Mouse (Mus musculus): Measurements from ENCODE around the gene Cnih2.
A peak's percentile ranks its signal among the peaks of the same experiment; 100 is the strongest.

Cnih2 gene

DNA sequence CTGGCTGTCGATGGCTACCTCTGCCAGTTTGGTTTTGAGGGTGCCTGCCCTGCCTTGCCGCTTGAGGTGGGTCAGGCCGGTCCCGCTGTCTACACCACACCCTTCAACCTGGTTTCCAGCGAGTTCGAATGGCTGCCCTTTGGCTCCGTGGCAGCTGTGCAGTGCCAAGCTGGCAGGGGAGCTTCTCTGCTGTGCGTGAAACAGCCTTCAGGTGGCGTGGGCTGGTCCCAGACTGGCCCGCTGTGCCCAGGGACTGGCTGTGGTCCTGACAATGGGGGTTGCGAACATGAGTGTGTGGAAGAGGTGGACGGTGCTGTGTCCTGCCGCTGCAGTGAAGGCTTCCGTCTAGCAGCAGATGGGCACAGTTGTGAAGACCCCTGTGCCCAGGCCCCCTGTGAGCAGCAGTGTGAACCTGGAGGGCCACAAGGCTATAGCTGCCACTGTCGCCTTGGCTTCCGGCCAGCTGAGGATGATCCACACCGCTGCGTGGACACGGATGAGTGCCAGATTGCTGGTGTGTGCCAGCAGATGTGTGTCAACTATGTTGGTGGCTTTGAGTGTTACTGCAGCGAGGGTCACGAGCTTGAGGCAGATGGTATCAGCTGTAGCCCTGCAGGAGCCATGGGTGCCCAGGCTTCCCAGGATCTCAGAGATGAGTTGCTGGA lies 29.6 kb downstream of the Cnih2 start:
- no peak for DNase-seq (ENCODE audit: low spot score in 2 of 2)

DNA sequence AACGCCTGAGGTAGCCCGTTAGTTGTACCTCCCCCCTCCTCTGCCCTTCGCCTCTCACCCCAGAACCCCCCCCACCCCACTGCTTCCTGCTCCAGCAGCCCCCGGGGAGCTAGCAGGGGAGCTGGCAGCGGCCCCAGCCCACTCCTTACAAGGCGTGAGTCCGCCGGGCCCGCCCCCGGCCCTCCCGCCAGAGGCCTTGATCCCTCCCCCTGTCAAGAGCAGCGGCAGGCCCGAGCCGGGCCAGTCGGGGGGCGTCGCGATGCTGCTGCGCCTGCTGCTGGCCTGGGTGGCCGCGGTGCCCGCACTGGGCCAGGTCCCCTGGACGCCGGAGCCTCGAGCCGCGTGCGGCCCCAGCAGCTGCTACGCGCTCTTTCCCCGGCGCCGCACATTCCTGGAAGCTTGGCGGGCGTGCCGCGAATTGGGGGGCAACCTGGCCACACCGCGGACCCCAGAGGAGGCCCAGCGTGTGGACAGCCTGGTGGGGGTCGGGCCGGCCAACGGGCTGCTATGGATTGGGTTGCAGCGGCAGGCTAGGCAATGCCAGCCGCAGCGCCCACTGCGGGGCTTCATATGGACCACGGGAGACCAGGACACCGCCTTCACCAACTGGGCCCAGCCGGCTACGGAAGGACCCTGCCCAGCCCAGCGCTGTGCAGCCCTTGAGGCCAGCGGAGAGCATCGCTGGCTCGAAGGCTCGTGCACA lies 30.3 kb downstream of the Cnih2 start, which contains the start of gene Cd248:
TSS of gene Cd248 (plus strand) at position 212 of the 703 bp plus-strand sequence.
- no peak for DNase-seq (ENCODE audit: low spot score in 2 of 2)

DNA sequence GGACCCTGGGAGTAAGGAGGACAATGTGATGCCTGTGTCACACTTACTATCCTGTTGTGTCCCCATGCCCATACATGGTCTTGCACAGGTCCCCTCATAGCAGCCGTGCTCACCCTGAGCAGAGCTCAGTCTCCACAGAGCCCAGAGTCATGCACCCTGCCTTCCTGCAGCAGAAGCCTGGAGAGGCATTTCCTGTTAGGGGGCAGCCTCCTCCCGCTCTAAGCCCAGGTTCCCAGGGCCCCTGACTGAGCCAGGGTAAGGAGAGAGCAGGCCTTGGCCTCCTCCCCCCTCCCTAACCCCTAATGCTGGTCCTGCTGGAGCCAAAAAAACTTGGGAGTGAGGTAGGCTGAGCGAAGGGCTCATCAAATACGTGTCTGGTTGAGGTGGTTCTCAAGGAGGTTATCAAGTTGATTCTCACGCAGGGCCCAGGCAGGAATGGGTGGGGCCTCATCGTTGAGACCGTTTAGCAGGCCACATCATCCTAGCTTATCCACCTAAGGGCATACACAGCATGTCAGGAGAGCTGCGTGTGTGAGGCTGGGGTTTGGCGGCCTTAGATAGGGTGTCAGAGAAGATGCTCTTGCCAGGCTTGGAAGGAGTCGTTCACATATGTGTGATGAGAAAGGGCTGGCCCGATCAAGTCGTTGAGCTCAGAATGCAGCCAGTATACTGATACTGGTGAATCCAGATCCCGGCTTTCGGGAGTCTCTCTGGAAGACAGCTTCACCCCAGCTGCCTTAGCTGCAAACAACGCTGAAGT lies 31.1 kb downstream of the Cnih2 start:
- no peak for DNase-seq (ENCODE audit: low spot score in 2 of 2)

DNA sequence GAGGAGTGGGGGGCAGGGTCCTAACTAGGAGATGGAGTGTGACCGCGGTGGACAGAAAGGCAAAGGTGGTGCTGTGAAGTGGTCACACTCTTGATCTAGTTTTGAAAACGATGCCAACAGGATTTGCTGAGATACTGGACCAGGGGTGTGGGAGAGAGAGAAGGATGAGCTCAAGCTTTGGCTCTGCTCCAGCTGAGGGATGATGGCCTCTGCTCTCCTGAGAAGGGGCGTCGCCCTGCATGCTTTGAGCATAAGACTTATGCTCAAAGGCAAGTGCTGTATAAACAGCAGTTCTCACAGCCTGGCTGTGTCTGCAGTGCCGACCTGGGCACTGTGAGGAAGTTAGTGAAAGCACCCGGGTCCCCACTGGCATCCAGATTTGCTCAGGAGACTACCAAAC lies 33.2 kb downstream of the Cnih2 start:
- DNase-seq (ENCODE audit: low spot score in 2 of 2): no peak

DNA sequence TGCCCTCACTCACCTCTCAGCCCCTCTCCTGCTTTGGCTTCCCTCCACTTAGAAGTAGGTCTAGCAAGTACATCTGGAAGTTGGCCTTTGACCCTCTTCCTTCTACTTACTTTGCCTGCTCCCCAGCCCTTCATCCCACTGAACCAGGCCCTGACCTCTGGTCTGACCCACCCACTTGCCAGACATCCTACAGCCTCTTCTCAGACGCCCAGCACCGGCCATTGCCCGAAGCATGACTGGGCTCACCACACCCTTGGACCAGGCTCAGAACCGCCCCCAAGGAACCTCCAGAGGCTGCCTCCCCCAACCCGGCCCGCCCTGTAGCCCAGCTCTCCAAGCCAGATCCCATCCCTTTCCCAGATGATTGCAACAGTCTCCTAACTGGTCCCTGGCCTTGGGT lies 35.9 kb downstream of the Cnih2 start:
- no peak for DNase-seq (ENCODE audit: low spot score in 2 of 2)

DNA sequence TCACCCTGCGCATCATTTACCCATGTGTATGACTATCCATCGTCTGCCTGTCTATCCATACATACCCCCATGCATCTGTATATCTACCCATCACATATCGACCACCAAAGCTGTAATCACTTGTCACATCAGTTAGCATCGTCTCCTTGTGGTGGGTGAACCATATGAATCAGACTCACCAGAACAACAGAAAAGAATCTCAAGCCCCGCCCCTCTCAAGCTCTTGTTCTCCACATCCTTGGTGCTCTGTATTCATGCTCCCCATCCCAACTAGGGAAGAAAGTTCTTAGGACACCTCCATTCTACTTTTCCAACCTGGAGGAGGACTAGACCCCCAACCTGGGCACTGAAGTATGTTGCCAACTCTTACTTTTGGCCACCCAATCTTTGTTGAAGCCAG lies 36.3 kb downstream of the Cnih2 start:
- DNase-seq (ENCODE audit: low spot score in 2 of 2): no peak

DNA sequence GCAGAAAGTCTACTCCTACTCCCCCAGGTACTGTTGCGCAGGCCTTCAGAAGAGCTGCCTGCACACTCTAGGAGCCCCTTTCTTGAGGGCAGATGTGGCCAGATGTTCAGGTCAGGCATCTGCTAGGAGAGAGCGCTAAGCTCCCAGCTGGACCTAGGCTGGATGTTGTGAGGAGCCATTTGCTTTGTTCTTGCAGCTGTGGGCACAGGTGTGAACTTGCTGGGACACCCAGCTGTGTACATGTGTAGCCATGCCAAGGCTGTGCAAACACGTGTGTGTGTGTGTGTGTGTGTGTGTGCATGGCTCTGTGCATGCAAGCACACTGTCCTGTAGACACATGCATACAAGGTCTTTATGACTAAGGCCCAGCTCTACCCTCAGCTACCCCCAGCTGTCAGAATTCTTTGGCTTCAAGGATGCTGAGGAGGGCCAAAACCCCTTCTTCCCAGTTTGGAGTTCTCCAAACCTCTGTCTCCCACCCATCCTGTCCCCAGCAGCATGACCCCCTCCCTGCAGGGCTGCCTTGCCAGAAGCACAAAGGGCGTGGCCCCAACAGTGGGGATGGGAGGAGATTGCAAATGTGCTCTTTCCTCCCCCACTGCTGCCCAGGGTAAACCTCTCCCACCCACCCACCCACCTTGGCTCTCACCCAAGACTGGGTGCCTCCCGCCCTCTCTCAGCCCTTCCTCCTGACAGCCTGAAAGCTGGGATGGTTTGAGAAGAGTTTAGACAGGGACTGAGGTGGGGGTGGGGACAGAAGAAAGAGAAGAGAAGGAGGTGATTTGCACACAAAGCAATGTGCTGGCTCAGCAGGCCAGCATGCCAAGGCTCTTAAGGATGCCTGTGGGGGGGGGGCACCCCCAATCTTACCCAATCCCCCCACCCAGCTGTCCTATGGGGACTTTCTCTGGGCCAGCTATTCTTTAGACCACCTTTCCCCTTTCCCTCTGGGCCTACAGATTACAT lies 37.7 kb downstream of the Cnih2 start:
- no peak for DNase-seq (ENCODE audit: low spot score in 2 of 2)

DNA sequence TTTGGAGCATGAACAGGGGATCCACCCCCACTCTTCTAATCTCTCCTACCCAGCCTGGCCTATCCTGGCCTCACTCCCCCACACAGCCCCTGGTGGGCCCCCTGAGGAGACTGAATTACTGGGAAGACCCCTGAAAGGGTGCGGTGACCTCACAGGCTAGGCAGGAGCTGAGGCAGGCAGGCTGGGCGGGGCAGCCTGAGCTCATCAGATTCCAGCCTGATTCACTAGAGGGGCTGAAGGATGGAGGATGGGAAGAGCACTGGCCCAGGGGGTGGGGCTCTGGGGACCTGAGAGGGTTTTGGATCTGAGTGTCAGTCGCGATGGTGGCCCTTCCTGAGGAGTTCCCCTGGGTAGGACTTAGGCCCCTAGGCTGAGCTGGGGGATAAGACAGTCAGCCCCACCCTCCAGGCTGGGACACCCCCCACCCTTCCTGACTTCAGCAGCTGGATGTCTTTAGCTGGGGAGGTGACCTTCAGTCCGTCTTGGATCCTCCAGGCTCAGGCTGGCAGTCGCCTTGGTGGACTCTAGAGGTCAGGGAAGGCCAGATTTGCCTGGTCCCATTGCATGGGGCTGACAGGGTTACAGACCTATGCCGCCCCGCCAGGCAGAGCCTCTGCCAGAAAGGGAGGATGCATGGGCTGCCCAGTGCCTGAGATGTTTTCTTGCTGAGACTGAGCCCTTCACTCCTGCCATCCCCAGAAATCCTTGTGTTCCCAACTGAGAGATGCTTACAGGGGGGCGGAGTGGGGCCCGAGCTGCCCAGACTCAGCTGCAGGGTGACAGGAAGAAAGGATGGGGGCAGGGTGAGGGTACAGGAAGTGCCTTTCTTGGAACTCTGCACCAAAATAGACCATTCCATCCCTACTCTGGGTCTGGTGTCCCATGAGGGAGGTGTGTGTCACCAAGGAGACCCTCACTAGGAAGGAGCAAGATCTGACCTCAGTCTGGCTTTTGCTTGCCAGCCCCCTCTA lies 39.2 kb downstream of the Cnih2 start:
- DNase-seq (ENCODE audit: low spot score in 2 of 2): no peak

DNA sequence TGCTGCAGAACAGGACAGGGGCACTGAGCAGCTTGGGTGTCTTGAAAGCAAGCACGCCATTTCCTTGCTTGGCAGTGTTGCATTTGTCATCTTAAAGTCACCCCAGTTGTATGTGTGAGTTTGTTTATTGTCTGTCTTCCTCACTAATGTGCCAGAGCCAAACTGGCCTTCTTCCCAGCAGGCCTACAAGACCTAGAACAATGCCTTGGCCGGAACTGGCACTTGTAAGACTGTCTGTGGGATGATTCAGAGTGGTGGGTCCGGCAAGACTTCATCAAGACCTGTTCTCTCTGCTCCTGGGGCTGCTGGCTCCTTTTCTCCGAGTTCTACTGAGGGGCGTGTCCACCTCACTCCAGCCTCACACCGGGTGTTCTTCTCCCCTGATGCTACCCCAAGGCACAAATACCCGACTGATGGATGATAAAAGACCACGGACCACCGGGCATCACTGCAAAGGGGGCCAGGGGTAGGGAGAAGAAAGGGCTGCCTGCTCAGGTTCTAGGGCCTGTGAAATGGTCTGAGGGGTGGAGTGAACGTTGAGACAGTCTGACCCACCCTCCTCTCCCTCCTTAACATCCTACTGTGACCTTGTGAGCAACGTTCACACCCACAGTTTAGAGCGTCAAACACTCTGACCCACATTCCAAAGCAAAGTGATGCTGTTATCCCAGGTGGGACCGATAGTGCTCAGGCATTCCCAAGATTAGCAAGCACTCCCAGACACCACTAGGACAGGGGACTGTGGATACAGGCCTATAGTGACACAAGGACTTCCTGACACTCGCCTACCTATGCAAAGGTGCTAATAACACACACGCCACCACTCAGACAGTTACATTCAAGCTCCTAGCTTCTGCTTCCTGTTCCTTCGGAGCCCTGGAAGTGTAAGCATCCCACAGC lies 40.2 kb downstream of the Cnih2 start:
- no peak for DNase-seq (ENCODE audit: low spot score in 2 of 2)

DNA sequence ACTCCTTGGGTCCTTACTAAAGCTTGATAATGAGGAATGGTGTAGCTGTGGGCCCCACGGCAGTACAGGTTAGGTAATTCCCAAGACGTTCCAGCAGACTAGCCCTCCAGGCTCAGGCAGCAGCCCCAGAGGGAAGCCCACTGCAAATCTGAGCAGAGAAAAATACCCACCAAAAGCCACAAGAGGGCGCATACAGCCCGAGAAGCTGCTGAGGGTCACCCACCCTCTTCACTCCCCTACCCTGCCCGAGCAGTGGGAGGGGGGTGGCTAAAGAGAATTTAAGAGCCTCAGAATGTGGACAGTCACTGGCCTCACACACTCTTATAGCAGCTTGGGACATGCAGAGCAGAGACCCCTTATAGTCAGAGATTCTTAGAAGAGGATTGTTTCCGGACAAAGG lies 42.1 kb downstream of the Cnih2 start:
- no peak for DNase-seq (ENCODE audit: low spot score in 2 of 2)

DNA sequence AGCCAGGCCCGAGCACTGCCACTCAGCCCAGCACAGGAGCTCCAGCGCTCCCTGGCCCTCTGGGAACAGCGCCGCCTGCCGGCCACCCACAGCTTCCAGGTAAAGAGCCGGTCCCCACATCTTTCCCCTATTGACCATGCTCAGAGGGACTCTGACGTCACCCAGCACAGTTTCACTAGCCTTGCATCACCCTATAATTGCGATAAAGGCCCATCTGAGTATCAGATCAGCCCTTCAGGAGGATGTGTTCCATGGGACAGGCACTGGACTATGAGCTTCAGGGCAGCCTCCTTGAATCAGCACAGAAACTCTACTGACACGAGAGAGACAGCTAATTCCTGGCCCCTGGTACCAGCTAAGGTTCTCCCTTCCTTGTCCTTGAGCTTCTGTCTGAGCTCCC lies 44.4 kb downstream of the Cnih2 start:
- DNase-seq (ENCODE audit: low spot score in 2 of 2): peak; percentile 53 to 65

DNA sequence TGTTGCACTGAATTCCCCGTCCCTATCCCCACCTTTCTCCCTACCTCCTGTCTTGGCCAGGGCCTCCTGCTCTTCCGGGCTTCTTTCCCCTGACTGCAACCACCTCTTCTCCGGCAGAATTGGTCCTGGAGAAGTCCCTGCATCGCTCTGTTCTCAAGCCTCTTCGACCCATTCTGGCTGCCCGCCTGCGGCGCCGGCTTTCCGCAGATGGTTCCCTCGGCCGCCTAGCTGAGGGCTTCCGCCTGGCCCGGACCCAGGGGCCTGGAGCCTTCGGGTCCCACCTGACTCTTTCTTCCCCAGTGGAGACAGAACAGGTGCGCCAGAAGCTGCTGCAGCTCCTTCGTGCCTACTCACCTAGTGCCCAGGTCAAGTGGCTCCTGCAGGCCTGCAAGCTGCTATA lies 45.5 kb downstream of the Cnih2 start:
- no peak for DNase-seq (ENCODE audit: low spot score in 2 of 2)

DNA sequence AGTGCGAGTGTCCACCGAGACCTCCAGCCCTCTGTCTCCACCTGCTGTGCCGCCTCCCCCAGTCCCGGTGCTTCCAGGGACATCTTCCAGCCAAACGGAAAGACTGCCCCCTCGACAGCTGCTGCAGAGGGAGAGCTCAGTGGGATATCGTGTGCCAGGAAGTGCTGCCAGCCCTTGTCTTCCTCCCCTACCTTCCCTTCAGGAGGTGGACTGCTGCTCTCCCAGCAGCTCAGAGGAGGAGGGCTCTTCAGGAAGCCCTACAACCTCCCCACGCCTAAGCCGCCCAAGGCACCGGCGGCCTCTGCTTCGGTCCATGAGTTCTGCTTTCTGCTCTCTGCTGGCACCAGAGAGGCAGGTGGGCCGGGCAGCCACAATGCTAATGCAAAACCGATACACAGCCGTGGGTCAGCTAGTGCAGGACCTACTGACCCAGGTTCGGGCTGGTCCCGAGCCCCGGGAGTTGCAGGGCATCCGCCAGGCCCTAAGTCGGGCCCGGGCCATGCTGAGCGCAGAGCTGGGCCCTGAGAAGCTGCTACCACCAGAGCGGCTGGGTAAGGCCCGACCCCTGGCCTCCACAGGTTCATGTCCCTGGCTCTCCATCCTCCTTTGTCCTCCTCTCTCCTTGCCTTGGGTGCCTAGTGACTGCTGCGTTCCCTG lies 46.0 kb downstream of the Cnih2 start:
- DNase-seq (ENCODE audit: low spot score in 2 of 2): no peak

DNA sequence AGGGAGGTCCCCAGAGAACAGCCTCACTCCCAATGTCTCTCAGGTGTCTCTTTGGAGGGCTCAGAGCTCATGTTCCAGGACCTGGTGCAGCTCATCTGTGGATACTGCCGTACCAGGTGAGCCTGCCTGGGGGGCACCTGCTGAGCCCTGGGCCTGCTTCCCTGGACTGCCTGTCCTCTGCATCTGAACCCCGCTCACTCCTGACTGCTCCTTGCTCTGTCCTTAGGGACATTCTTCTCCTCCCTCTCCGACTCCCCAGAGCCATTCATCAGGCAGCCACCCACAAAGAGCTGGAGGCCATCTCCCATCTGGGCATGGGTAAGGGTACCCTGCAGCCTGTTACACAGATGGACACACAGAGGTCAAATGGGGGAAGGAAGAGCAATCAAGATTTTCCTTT lies 46.8 kb downstream of the Cnih2 start:
- DNase-seq (ENCODE audit: low spot score in 2 of 2): no peak

DNA sequence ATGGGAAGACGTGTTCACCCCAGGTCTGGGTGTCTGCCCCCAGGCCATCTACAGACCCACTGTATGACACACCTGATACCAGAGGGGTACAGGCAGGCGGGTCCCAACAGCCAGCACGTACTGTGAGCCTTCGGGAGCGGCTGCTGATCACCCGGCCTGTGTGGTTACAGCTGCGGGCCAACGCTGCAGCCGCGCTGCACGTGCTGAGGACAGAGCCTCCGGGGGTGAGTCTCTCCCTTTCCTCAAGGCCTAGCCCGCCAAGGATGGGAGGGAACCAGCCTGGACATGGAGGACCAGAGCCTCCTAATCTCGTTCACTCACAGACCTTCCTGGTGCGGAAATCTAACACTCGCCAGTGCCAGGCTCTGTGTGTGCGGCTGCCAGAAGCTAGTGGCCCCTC lies 47.3 kb downstream of the Cnih2 start:
- DNase-seq (ENCODE audit: low spot score in 2 of 2): no peak

DNA sequence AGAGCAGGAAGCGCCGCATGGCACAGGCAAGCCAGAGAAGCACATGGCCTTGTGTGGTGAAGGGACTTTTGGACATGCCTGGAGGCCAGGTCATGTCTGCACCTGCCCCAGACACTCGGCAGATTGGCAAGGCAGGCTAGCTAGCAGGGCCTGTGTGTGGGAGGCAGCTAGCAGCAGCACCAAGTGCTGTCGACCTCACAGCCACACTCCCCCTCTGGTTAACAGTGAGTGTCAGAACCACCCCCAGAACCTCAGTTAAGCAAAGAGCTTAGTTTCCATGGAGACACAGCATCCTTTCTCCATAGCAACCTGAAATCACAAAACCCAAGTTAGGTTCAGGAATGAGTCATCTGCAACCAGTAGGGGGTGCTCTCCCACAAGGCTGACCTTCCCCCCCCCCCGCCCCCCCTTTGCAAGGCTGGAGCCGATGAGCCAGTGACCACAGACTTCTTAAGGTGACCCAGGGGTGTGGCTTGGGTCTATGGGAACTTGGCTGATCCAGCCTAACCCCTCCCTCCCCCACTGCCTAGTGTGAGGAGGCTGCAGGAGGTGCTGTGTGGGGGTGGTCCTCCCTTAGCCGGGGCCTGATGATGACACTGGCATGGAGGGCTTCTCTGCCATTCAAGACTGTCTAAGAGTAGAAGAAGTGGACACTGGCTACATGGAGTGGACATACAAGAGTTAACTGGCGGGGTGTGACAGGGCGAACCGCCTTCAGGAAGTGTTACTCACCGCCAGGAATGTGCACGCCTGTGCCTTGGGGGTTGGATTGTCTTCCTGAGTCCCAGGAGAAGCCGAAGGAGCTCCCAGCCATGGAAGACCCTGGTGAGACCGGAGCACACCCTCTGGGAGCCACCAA lies 48.0 kb downstream of the Cnih2 start, which contains the start of gene Rin1:
TSS of gene Rin1 (plus strand) at position 435 of the 859 bp plus-strand sequence.
- peak; percentile 57 to 61 for DNase-seq (ENCODE audit: low spot score in 2 of 2)

DNA sequence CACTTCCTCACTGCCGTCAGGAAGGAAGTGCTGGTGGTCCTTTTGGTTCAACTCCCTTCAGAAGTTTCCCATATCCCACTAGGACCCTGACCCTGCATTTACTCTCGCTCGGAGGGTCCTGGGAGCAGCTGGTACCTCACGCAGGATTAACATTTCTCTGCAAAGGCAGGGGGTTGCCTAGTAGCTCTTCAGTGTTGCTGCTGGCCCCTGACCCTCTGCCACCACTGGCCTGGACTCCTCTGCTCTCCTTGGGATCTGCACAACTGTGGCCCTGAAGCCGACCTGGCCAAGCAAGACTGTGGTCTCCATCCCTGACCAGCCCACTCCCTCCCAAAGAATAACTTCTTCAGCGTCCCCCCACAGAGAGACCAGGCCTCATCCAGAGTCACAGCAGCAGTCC lies 49.0 kb downstream of the Cnih2 start:
- DNase-seq (ENCODE audit: low spot score in 2 of 2): no peak
